Mouse (Mus musculus) lung, adult 2 months (tissue): ENCODE measurements around the gene Gm12258.
"Not testable (repeated sequence)": the region's sequence is repeated elsewhere in the genome, so short reads cannot be mapped to it uniquely, and the experiment has no call there.

Source experiments
- CTCF ChIP-seq: fragments of 200-500 bp; IDR thresholded peaks from 2 replicates; pipeline ENCODE4 v1.5.1; 2011; ENCODE audit warnings: mild to moderate bottlenecking, low read length, control low read depth; ENCODE audit not compliant: insufficient read depth
- POLR2A ChIP-seq: fragments of 200-500 bp; IDR thresholded peaks from 2 replicates; pipeline ENCODE4 v1.6.1; 2011; ENCODE audit warnings: low read depth, mild to moderate bottlenecking, control low read depth, low read length, borderline replicate concordance; ENCODE audit errors: extremely low read depth

DNA sequence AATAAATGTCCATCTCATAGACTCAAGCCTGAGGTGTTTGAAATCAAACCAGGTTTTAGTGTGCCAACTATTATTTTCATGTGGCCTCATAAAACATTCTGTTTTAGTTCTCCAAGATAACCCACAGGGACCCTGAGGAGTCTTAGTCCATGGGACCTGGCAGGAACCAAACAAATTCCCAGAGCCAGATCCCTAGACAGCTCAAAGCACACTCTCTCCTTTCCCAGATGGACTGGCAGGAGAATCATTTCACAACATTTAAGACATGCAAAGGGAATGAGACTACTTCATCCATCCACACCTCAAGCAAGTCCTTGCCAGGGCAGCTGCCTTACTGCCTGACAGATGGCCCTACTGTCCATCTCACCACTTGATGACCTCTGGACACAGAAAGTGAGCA is 18.0 kb upstream of the Gm12258 start, which contains the start of gene Olfr312:
- not testable (repeated sequence) for TF ChIP-seq CTCF, POLR2A
